ENCODE assay signal across 7 mouse cellular contexts in genomic region chr4:133169237-133170055, GRCm38 (mm10). TPM values are rescaled to one million over a fixed set of nuclear protein-coding genes. Genes with fewer than 3 reads are reported as not detected.
DNase-seq lines count a peak whose midpoint lies in the region; ATAC-seq and TF ChIP-seq lines count a peak whose summit lies in the region.

No protein-coding gene starts in this region.

- no peaks in the 10 kb centered on the region for H3K9me3 ChIP-seq in heart, embryonic 12.5 days (replicated peaks)
- no peaks in the 10 kb centered on the region for H3K9me3 ChIP-seq in liver, postnatal 0 days (ENCODE audit: low read length)
- no peaks in the 10 kb centered on the region for H3K9me3 ChIP-seq in stomach, embryonic 16.5 days (replicated peaks; ENCODE audit: control insufficient read depth, low read length)

- H3K4me2 ChIP-seq in heart, embryonic 12.5 days, result no peak overlapping the region
- peak overlapping the region; percentile 52 for H3K4me2 ChIP-seq in liver, postnatal 0 days (ENCODE audit: low read depth, low read length)
- peak overlapping the region; percentile 25 for H3K4me2 ChIP-seq in stomach, embryonic 16.5 days (ENCODE audit: low read depth, low read length)

- H3K27me3 ChIP-seq in heart, embryonic 12.5 days (replicated peaks), result no peaks in the 10 kb centered on the region
- H3K27me3 ChIP-seq in liver, postnatal 0 days (ENCODE audit: insufficient read depth, low read length), result no peaks in the 10 kb centered on the region
- no peaks in the 10 kb centered on the region for H3K27me3 ChIP-seq in stomach, embryonic 16.5 days (ENCODE audit: control insufficient read depth, insufficient read depth, low read length)

- H3K36me3 ChIP-seq in heart, embryonic 12.5 days, result peaks cover 17% of the 10 kb centered on the region
- H3K36me3 ChIP-seq in liver, postnatal 0 days (replicated peaks; ENCODE audit: insufficient read depth, low read length), result peaks cover 10% of the 10 kb centered on the region
- no peaks in the 10 kb centered on the region for H3K36me3 ChIP-seq in stomach, embryonic 16.5 days (ENCODE audit: control insufficient read depth, insufficient read depth, low read length)

- H3K4me1 ChIP-seq in heart, embryonic 12.5 days (replicated peaks), result peaks cover 55% of the 10 kb centered on the region
- H3K4me1 ChIP-seq in liver, postnatal 0 days (ENCODE audit: insufficient read depth), result peaks cover 46% of the 10 kb centered on the region
- peaks cover 30% of the 10 kb centered on the region for H3K4me1 ChIP-seq in stomach, embryonic 16.5 days (ENCODE audit: control insufficient read depth, insufficient read depth, low read length)

- no peak overlapping the region for H3K9ac ChIP-seq in heart, embryonic 12.5 days
- H3K9ac ChIP-seq in liver, postnatal 0 days (replicated peaks), result 0 out of 2 replicates have a peak overlapping the region, but pooled peaks have one; percentile 26
- 0 out of 2 replicates have a peak overlapping the region, but pooled peaks have one; percentile 19 for H3K9ac ChIP-seq in stomach, embryonic 16.5 days (ENCODE audit: low read length)

- no peak for ATAC-seq in heart, embryonic 12.5 days (ENCODE audit: insufficient number of reproducible peaks, low FRiP score)
- ATAC-seq in liver, postnatal 0 days, result peak; percentile 64
- ATAC-seq in stomach, embryonic 16.5 days (ENCODE audit: insufficient read depth, low FRiP score), result peak; percentile 84; the same call in 1 of the 2 replicates

- TF ChIP-seq CTCF in liver, postnatal 0 days (IDR thresholded peaks at IDR 0.05; ENCODE audit: low read depth), result no peak

- no peak overlapping the region for H3K4me3 ChIP-seq in heart, embryonic 12.5 days
- no peak overlapping the region for H3K4me3 ChIP-seq in liver, postnatal 0 days (ENCODE audit: low read depth, low read length)
- no peak overlapping the region for H3K4me3 ChIP-seq in stomach, embryonic 16.5 days (replicated peaks; ENCODE audit: low read length)

- H3K27ac ChIP-seq in heart, embryonic 12.5 days (ENCODE audit: poor library complexity, severe bottlenecking), result peak overlapping the region; percentile 27
- peak overlapping the region; percentile 95 for H3K27ac ChIP-seq in liver, postnatal 0 days (ENCODE audit: low read depth)
- H3K27ac ChIP-seq in stomach, embryonic 16.5 days (ENCODE audit: low read length), result peak overlapping the region; percentile 80

- no peak for TF ChIP-seq EP300 in liver, postnatal 0 days (IDR thresholded peaks at IDR 0.05; ENCODE audit: low read depth)

- peak; percentile 19 for DNase-seq in 3T3-L1 (ENCODE audit: low read depth, low spot score)
- peak; percentile 75 for DNase-seq in CD4-positive helper T cell, adult 2 months (ENCODE audit: low read depth, low spot score)
- DNase-seq in liver, postnatal 0 days, result peak; percentile 48
- DNase-seq in cerebellum, postnatal 14 days, result no peak
- DNase-seq in left cerebral cortex, postnatal 36 days (ENCODE audit: low spot score in 2 of 2), result no peak

- intact Hi-C loops in left cerebral cortex, postnatal 36 days (cut with DNase I), result no loop called here

- WGBS in heart, embryonic 12.5 days, result 73% methylated on average over 10 of the region's 10 CpGs
- WGBS in liver, postnatal 0 days (ENCODE audit: insufficient replicate concordance), result 40% methylated on average over 10 of the region's 10 CpGs
- 64% methylated on average over 10 of the region's 10 CpGs for WGBS in stomach, embryonic 16.5 days

RNA-seq across cellular contexts. Expression of gene Wasf2, which starts 39.1 kb away (rescaled TPM):
- 68.5 and 70.1 TPM in 2 replicates for polyA plus RNA-seq in heart, embryonic 12.5 days (2016; fragmentation: Nextera tagmentation; extraction: Ambion mirVana)
- polyA plus RNA-seq in liver, postnatal 0 days (2015; fragmentation: Nextera tagmentation; extraction: Ambion mirVana), result 35.8 and 43.1 TPM in 2 replicates
- 84.3 and 98.6 TPM in 2 replicates for polyA plus RNA-seq in stomach, embryonic 16.5 days (2015; fragmentation: Nextera tagmentation; extraction: Ambion mirVana)
- 10 to 100 TPM; 21.5 to 30.3 TPM for total RNA-seq in left cerebral cortex, postnatal 36 days (2021)

RNA-seq across cellular contexts. Expression of gene Cd164l2, which starts 42.5 kb away (rescaled TPM):
- polyA plus RNA-seq in heart, embryonic 12.5 days (2016; fragmentation: Nextera tagmentation; extraction: Ambion mirVana), result 0.34 TPM in 1 of 2 replicates, not detected in the other
- polyA plus RNA-seq in liver, postnatal 0 days (2015; fragmentation: Nextera tagmentation; extraction: Ambion mirVana), result 0.25 and 0.39 TPM in 2 replicates
- 9.2 and 9.5 TPM in 2 replicates for polyA plus RNA-seq in stomach, embryonic 16.5 days (2015; fragmentation: Nextera tagmentation; extraction: Ambion mirVana)
- total RNA-seq in left cerebral cortex, postnatal 36 days (2021), result 1 to 10 TPM; 4.9 to 10.0 TPM

RNA-seq across cellular contexts. Expression of gene Gpr3, which starts 42.9 kb away (rescaled TPM):
- 0.27 and 0.37 TPM in 2 replicates for polyA plus RNA-seq in heart, embryonic 12.5 days (2016; fragmentation: Nextera tagmentation; extraction: Ambion mirVana)
- not detected in 2 replicates for polyA plus RNA-seq in liver, postnatal 0 days (2015; fragmentation: Nextera tagmentation; extraction: Ambion mirVana)
- 0.12 TPM in 1 of 2 replicates, not detected in the other for polyA plus RNA-seq in stomach, embryonic 16.5 days (2015; fragmentation: Nextera tagmentation; extraction: Ambion mirVana)
- 1 to 10 TPM; 8.1 to 8.5 TPM for total RNA-seq in left cerebral cortex, postnatal 36 days (2021)

Comparison
In these comparisons a context has a peak if more than half of its experiments do, and no peak if none do; other contexts are left out.
1. DNase-seq: peak in 3T3-L1 (single experiment), CD4-positive helper T cell, adult 2 months (single experiment) and liver, postnatal 0 days (single experiment); none in cerebellum, postnatal 14 days (0 of 2) and left cerebral cortex, postnatal 36 days (0 of 2).
2. H3K27ac ChIP-seq: peak in every context shown above with its lines; median percentile 95 in liver, postnatal 0 days; 80 in stomach, embryonic 16.5 days; 27 in heart, embryonic 12.5 days.